Mouse (Mus musculus) liver, embryonic 14.5 days (tissue): ENCODE data around the gene Prepl.

ENCODE experiments used
- CTCF ChIP-seq: IDR thresholded peaks from 2 replicates; pipeline ENCODE4 v1.5.1; 2016; ENCODE audit warnings: antibody characterized with exemption, low read depth, control low read depth
- EP300 ChIP-seq: IDR thresholded peaks from 2 replicates; pipeline ENCODE4 v1.6.1; 2016; ENCODE audit warnings: antibody characterized with exemption, low read depth

DNA sequence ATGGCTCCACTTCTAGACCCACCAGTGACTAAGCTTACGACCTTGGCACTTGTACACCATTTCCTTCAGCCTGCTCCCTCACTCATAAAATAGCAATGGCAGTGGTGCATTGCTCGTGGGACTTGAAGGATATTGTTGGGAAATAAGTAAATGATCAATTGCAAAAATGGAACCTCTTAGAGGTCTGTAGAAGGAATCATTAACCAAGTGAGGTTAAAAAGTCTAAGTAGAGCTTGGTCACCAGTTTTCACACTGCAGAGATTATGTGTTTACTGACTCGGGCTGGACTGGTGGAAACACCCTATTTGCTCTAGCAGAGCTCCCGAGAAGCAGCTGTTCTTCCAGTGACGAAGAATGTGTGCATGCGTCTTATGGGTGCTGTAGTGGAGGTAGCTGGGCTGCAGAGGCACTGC is 46.6 kb downstream of the Prepl start:
- TF ChIP-seq EP300 = no peak
- TF ChIP-seq CTCF = no peak
